ENCODE assay signal across 8 mouse cellular contexts in the genomic region with DNA sequence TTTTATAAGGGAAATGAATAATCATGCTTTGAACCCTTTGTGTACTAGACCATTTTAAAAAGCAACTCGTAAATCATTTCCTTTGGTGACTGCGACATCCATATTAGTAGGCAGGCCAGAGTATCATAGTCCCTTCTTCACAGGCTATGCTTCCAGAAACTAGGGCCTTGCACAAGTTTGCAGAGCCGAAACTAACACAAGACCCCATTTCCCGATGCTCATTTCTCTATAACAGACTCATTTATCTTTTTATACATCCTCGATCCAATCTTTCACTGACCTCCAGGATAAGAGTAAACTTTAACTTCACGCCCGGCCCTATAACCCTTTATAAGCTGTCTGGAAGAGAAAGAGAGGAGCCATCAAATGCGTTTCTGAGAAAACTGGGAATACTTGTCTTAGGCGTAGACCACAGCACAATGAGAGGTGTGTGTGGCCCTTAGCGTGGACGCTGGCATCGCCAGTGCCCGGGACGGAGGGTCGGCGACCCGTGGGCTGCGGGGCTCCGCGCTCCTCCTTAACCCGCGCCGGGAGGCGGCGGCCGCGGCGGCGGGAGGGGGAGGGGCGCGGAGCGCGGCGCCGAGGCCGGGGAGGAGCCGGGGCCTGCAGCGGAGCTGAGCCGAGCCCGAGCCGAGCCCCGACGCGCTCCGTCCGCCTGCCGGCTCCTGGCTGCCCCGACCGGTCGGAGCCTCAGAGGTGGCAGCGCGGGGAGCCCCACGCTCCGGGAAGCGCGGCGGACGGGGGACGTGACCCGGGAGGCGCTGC. TPM values are rescaled to one million over a fixed set of nuclear protein-coding genes. Genes with fewer than 3 reads are reported as not detected.
DNase-seq lines count a peak whose midpoint lies in the region; ATAC-seq lines count a peak whose summit lies in the region.

Gene Foxj2, plus strand, starts transcription at position 609 of the 765 bp plus-strand sequence.

- H3K9ac ChIP-seq in hindbrain, embryonic 11.5 days (ENCODE audit: low read depth, low read length): peak within 1 kb of the TSS; percentile 94

- no peaks in the 10 kb centered on the region for H3K9me3 ChIP-seq in hindbrain, embryonic 11.5 days (ENCODE audit: control insufficient read depth, low read length)

- H3K27ac ChIP-seq in hindbrain, embryonic 11.5 days (ENCODE audit: low read depth, low read length): no peak within 1 kb of the TSS

- H3K4me2 ChIP-seq in hindbrain, embryonic 11.5 days (replicated peaks; ENCODE audit: low read depth, low read length): peak within 1 kb of the TSS; percentile 61

- ATAC-seq in hindbrain, embryonic 11.5 days (ENCODE audit: low FRiP score): peak; percentile 86

- H3K36me3 ChIP-seq in hindbrain, embryonic 11.5 days (ENCODE audit: control insufficient read depth, insufficient read depth, low read length): no peaks in the 10 kb centered on the region

- H3K27me3 ChIP-seq in hindbrain, embryonic 11.5 days (ENCODE audit: control insufficient read depth, insufficient read depth, low read length): no peaks in the 10 kb centered on the region

- peak; percentile 84 for DNase-seq in Muller cell, postnatal 12 days (ENCODE audit: inconsistent ontology term)
- DNase-seq in cerebellum, adult 9-11 months: peak; percentile 74
- DNase-seq in frontal cortex, adult 2 months (ENCODE audit: extremely low spot score in 1 of 2, low spot score in 1 of 2): peak in 1 of 2 experiments; percentile 50
- DNase-seq in hindbrain, embryonic 11.5 days (ENCODE audit: low spot score): peak; percentile 80
- DNase-seq in layer of hippocampus, postnatal 14 days (ENCODE audit: low spot score in 2 of 2): peak; percentile 59 to 60
- DNase-seq in lung, postnatal 14 days: peak; percentile 78
- DNase-seq in ovary, postnatal 36 days (ENCODE audit: low spot score): peak; percentile 85
- peak; percentile 84 for DNase-seq in thymus, postnatal 4 days

- H3K4me1 ChIP-seq in hindbrain, embryonic 11.5 days (replicated peaks; ENCODE audit: control insufficient read depth, insufficient read depth, low read length): 0 out of 2 replicates have a peak, but pooled peaks cover 2% of the 10 kb centered on the region

- peak within 1 kb of the TSS; percentile 81 for H3K4me3 ChIP-seq in hindbrain, embryonic 11.5 days (ENCODE audit: low read depth, low read length)

- WGBS in hindbrain, embryonic 11.5 days: 5% methylated on average over 39 of the region's 61 CpGs

RNA-seq across cellular contexts. Expression of gene Foxj2, which starts in this region (rescaled TPM):
- 16.4 and 17.0 TPM in 2 replicates for polyA plus RNA-seq in frontal cortex, adult 2 months (2012; rRNA removed)
- 3.0 and 4.0 TPM in 2 replicates for polyA plus RNA-seq in hindbrain, embryonic 11.5 days (2014; fragmentation: Nextera tagmentation; extraction: Ambion mirVana)
- total RNA-seq in layer of hippocampus, postnatal 14 days (2021): 10 to 100 TPM; 26.1 to 26.3 TPM
